Mouse (Mus musculus) limb, embryonic 15.5 days (tissue): ENCODE results near the gene B230217C12Rik. TPM values are rescaled to one million over a fixed set of nuclear protein-coding genes. Genes with fewer than 3 reads are reported as not detected.

Source experiments
- ATAC-seq: fragments of 200-750 bp; cut with Nextera tagmentation; 2 replicates; pipeline ENCODE4 v1.8.0; 2017; ENCODE audit warnings: low read depth, moderate TSS enrichment; ENCODE audit not compliant: insufficient number of reproducible peaks, low FRiP score, low TSS enrichment
- H3K27ac ChIP-seq: fragments of 300-500 bp; sonication (generic); 2 replicates; pipeline ENCODE4 v1.5.1; 2015; ENCODE audit warnings: moderate library complexity, mild to moderate bottlenecking, inconsistent platforms
- H3K27me3 ChIP-seq: fragments of 300-500 bp; sonication (generic); 2 replicates; pipeline ENCODE4 v1.6.1; 2015; ENCODE audit warnings: inconsistent platforms
- H3K36me3 ChIP-seq: fragments of 300-500 bp; sonication (generic); 2 replicates; pipeline ENCODE4 v1.6.1; 2015; ENCODE audit warnings: inconsistent platforms
- H3K4me1 ChIP-seq: fragments of 300-500 bp; sonication (generic); 2 replicates; pipeline ENCODE4 v1.6.1; 2015; ENCODE audit warnings: inconsistent platforms
- H3K4me2 ChIP-seq: fragments of 300-500 bp; sonication (generic); 2 replicates; pipeline ENCODE4 v1.6.1; 2015; ENCODE audit warnings: mild to moderate bottlenecking, inconsistent platforms
- H3K4me3 ChIP-seq: fragments of 300-500 bp; sonication (generic); 2 replicates; pipeline ENCODE4 v1.5.1; 2015; ENCODE audit warnings: mild to moderate bottlenecking, inconsistent platforms
- H3K9ac ChIP-seq: fragments of 300-500 bp; sonication (generic); 2 replicates; pipeline ENCODE4 v1.6.1; 2015; ENCODE audit warnings: inconsistent platforms
- H3K9me3 ChIP-seq: fragments of 300-500 bp; sonication (generic); 2 replicates; pipeline ENCODE4 v1.6.1; 2016; ENCODE audit warnings: inconsistent platforms
- WGBS: fragments of 180-500 bp; shearing (Covaris S2); methylation state at CpG from one replicate; pipeline ENCODE4 v1.1.7; 2015; 5-methylcytosine and 5-hydroxymethylcytosine counted together
- polyA plus RNA-seq: library from polyadenylated mRNA; unstranded; fragments of >200 nt; fragmentation: Nextera tagmentation; extraction: Ambion mirVana; gene quantifications from 2 replicates; pipeline ENCODE4 v1.2.1, GENCODE M21; 2015

Gene B230217C12Rik
- polyA plus RNA-seq, 1 experiment from 2014 or later: 5.3 TPM

- no peak for ATAC-seq
- Histone ChIP-seq H3K4me2 (no peak overlapping the region), H3K4me1 (peaks cover 47% of the 10 kb centered on the region), H3K4me3 (no peak overlapping the region), H3K27ac (0 out of 2 replicates have a peak overlapping the region, but pooled peaks have one; percentile 27), H3K9ac (no peak overlapping the region), H3K9me3 (no peaks in the 10 kb centered on the region), H3K27me3 (no peaks in the 10 kb centered on the region), H3K36me3 (peaks cover 76% of the 10 kb centered on the region)
- WGBS: 56% methylated on average over 5 of the region's 5 CpGs
Measured at GRCm38 (mm10) chr11:97819923-97820322, 20.7 kb upstream of the B230217C12Rik start.

GRCm38 (mm10) chr11:97820840-97821239 lies 19.7 kb upstream of the B230217C12Rik start:
- H3K9ac ChIP-seq: no peak overlapping the region
- H3K27ac ChIP-seq: no peak overlapping the region
- H3K9me3 ChIP-seq: no peaks in the 10 kb centered on the region
- H3K4me1 ChIP-seq: peaks cover 38% of the 10 kb centered on the region
- no peak overlapping the region for H3K4me2 ChIP-seq
- WGBS: 66% methylated on average over 4 of the region's 4 CpGs
- no peak overlapping the region for H3K4me3 ChIP-seq
- H3K27me3 ChIP-seq: no peaks in the 10 kb centered on the region
- ATAC-seq: no peak
- H3K36me3 ChIP-seq: peaks cover 75% of the 10 kb centered on the region

DNA sequence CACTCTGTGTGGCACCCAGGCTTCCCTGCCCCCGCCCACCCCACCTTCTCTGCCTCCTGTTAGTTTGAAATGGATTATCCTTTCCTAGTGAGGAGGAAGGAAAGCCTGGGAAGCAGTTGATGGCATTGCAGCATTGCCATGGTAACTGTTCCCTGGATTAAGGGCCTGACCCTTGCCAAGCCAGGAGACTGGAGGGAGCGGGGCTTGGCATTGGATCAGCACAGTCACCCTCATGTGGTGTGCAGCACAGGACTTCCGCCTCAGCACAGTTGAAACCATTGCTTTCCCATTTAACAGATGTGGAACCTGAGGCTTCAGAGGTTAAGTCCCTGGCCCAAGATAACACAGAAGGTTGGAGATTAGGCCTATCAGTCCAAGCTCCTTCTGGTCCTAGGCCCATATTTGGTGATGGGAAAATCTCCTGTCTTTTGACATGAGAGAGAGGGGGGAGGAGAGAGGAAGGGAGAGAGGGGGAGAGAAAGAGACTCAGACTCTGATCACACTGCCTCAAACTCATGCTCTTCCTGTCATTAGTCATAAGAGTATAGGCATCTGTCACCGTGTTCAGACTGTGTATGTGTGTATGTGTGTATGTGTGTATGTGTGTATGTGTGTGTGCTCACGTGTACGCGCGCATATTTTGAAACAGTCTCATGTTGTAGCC lies 19.0 kb upstream of the B230217C12Rik start:
- WGBS: 92% methylated on average over 8 of the region's 8 CpGs
- Histone ChIP-seq H3K9me3 (no peaks in the 10 kb centered on the region), H3K4me1 (peaks cover 33% of the 10 kb centered on the region), H3K4me2 (no peak overlapping the region), H3K27me3 (no peaks in the 10 kb centered on the region), H3K36me3 (peaks cover 75% of the 10 kb centered on the region), H3K27ac (no peak overlapping the region), H3K9ac (no peak overlapping the region), H3K4me3 (no peak overlapping the region)
- no peak for ATAC-seq

GRCm38 (mm10) chr11:97822840-97823603 lies 17.6 kb upstream of the B230217C12Rik start:
- Histone ChIP-seq H3K27me3 (no peaks in the 10 kb centered on the region), H3K9ac (no peak overlapping the region), H3K36me3 (peaks cover 80% of the 10 kb centered on the region), H3K4me1 (peaks cover 19% of the 10 kb centered on the region), H3K27ac (no peak overlapping the region), H3K4me3 (no peak overlapping the region), H3K9me3 (no peaks in the 10 kb centered on the region), H3K4me2 (no peak overlapping the region)
- 73% methylated on average over 20 of the region's 20 CpGs for WGBS
- no peak for ATAC-seq

- H3K27me3 ChIP-seq: no peaks in the 10 kb centered on the region
- no peak overlapping the region for H3K4me3 ChIP-seq
- H3K9ac ChIP-seq: no peak overlapping the region
- H3K4me1 ChIP-seq: peaks cover 10% of the 10 kb centered on the region; the same call in 1 of the 2 replicates
- 94% methylated on average over 11 of the region's 11 CpGs for WGBS
- no peak overlapping the region for H3K27ac ChIP-seq
- peaks cover 76% of the 10 kb centered on the region for H3K36me3 ChIP-seq
- H3K9me3 ChIP-seq: no peaks in the 10 kb centered on the region
- no peak overlapping the region for H3K4me2 ChIP-seq
- ATAC-seq: no peak
Measured at GRCm38 (mm10) chr11:97824168-97824567, 16.4 kb upstream of the B230217C12Rik start.

DNA sequence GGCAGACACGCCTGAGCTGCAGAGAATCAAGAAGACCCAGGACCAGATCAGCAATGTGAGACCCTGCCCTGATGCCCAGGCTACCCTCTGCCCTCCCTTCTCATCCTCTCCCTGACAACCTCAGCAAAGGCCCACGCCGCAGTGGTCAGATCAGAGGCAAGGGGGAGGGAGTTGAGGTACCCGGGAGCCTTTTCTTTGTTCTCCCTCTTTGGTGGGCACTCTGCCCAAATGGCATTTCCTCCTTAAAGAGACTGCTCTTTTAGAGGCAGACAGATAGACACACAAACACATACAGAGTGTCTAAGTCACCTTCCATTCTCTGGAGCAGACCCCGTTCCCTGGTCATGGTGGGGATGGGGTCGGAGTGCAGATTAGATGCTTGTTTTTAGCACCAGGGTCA lies 15.7 kb upstream of the B230217C12Rik start:
- H3K4me3 ChIP-seq: no peak overlapping the region
- no peaks in the 10 kb centered on the region for H3K9me3 ChIP-seq
- no peak overlapping the region for H3K4me2 ChIP-seq
- ATAC-seq: no peak
- WGBS: 63% methylated on average over 6 of the region's 6 CpGs
- no peaks in the 10 kb centered on the region for H3K27me3 ChIP-seq
- no peak overlapping the region for H3K27ac ChIP-seq
- H3K36me3 ChIP-seq: peaks cover 81% of the 10 kb centered on the region
- H3K4me1 ChIP-seq: peaks cover 7% of the 10 kb centered on the region; the same call in 1 of the 2 replicates
- no peak overlapping the region for H3K9ac ChIP-seq

- Histone ChIP-seq H3K36me3 (peaks cover 81% of the 10 kb centered on the region), H3K27ac (no peak overlapping the region), H3K4me2 (no peak overlapping the region), H3K27me3 (no peaks in the 10 kb centered on the region), H3K9ac (no peak overlapping the region), H3K4me1 (0 out of 2 replicates have a peak, but pooled peaks cover 5% of the 10 kb centered on the region), H3K4me3 (no peak overlapping the region), H3K9me3 (no peaks in the 10 kb centered on the region)
- 84% methylated on average over 10 of the region's 10 CpGs for WGBS
- ATAC-seq: no peak
Measured at GRCm38 (mm10) chr11:97825295-97825694, 15.3 kb upstream of the B230217C12Rik start.

DNA sequence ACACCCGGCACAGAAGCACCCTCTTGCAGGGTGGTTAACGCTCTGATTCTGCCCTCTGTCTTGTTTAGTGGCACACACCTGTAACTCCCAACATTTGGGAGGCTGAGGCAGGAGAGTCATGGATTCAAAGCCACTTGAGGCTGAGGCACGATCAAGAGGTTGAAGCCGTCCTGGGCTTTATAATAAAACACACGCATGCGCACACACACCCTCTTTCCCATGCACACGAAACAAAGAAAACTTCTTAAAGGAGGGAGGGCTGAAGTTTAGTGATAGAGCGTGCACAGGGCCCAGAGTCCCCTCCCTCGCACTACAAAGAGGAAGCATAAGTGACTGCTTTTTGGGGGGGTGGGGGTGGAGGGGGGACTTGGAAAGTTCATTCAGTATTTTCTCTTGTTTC lies 14.6 kb upstream of the B230217C12Rik start:
- Histone ChIP-seq H3K27ac (no peak overlapping the region), H3K36me3 (peaks cover 81% of the 10 kb centered on the region), H3K9me3 (no peaks in the 10 kb centered on the region), H3K9ac (no peak overlapping the region), H3K4me1 (no peaks in the 10 kb centered on the region), H3K4me3 (no peak overlapping the region), H3K27me3 (no peaks in the 10 kb centered on the region), H3K4me2 (no peak overlapping the region)
- 76% methylated on average over 9 of the region's 9 CpGs for WGBS
- ATAC-seq: no peak

DNA sequence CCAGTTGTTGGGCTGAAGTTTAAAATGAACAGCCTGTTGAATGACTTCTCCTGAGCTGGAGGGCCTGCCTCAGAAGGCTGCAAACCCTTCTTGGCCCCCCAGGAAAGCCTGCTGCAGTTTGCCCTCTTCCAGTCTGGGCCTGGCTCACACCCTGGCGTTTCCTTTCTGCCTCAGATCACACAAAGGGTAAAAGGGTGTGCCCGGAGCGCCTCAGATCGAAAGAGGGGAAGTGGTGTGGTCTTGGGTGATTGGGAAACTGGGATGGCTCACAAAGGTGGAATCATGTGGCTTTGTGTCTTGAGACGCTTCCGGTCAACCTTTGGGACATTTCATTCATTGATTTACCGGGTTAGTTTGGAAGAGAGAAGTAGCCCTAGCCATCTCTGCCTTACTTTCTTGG lies 14.2 kb upstream of the B230217C12Rik start:
- Histone ChIP-seq H3K4me2 (no peak overlapping the region), H3K9me3 (no peaks in the 10 kb centered on the region), H3K36me3 (peaks cover 78% of the 10 kb centered on the region), H3K27ac (no peak overlapping the region), H3K9ac (no peak overlapping the region), H3K4me1 (no peaks in the 10 kb centered on the region), H3K27me3 (no peaks in the 10 kb centered on the region), H3K4me3 (no peak overlapping the region)
- no peak for ATAC-seq
- WGBS: 79% methylated on average over 7 of the region's 7 CpGs

DNA sequence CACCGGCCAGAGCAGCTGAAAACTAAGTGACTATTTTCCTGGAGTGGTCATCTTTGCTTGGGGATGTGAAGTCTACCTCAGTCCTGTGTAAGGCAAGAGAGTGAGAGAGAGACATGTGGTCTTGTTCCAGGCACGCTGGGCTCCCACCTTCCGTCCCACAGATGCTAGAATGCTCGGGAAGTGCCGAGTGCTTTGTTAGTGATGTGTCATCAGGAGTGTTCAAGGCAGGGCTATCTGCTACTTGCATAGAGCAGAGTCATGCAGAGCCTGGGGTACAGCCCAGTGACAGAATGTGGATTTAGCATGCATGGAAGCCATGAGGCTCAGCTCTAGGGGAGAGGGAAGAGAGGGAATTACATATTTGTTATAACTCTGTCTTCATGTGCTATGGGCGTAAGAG lies 12.9 kb upstream of the B230217C12Rik start:
- Histone ChIP-seq H3K4me2 (no peak overlapping the region), H3K27ac (no peak overlapping the region), H3K9ac (no peak overlapping the region), H3K4me1 (no peaks in the 10 kb centered on the region), H3K27me3 (no peaks in the 10 kb centered on the region), H3K9me3 (no peaks in the 10 kb centered on the region), H3K36me3 (peaks cover 83% of the 10 kb centered on the region), H3K4me3 (no peak overlapping the region)
- ATAC-seq: no peak
- WGBS: 76% methylated on average over 6 of the region's 6 CpGs

DNA sequence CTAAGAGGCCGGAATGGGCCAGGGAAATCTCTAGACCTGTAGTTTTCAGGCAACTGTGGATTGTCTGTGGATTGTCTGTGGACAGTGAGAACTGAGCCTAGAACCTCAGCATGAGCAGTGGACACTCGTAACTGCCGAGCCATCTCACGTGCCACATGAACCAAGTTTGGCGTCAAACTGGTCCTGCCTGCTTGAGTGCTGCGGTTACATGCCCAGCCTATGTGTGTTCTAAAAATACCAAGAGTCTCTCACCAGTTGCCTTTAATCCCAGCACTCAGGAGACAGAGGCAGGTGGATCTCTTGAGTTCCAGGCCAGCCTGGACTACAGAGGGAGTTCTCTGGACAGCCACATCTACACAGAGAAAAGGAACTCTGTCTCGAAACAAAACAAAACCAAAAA lies 11.2 kb upstream of the B230217C12Rik start:
- WGBS: 88% methylated on average over 7 of the region's 7 CpGs
- no peaks in the 10 kb centered on the region for H3K4me1 ChIP-seq
- ATAC-seq: no peak
- no peak overlapping the region for H3K9ac ChIP-seq
- no peaks in the 10 kb centered on the region for H3K27me3 ChIP-seq
- H3K27ac ChIP-seq: no peak overlapping the region
- H3K36me3 ChIP-seq: peaks cover 86% of the 10 kb centered on the region
- no peak overlapping the region for H3K4me2 ChIP-seq
- H3K9me3 ChIP-seq: no peaks in the 10 kb centered on the region
- no peak overlapping the region for H3K4me3 ChIP-seq

- Histone ChIP-seq H3K9me3 (no peaks in the 10 kb centered on the region), H3K9ac (no peak overlapping the region), H3K4me2 (no peak overlapping the region), H3K4me3 (no peak overlapping the region), H3K27me3 (no peaks in the 10 kb centered on the region), H3K4me1 (no peaks in the 10 kb centered on the region), H3K36me3 (peaks cover 86% of the 10 kb centered on the region), H3K27ac (0 out of 2 replicates have a peak overlapping the region, but pooled peaks have one; percentile 1)
- 84% methylated on average over 12 of the region's 12 CpGs for WGBS
- no peak for ATAC-seq
Measured at GRCm38 (mm10) chr11:97829913-97830476, 10.6 kb upstream of the B230217C12Rik start.
